Mouse (Mus musculus) brain, adult 10 weeks (tissue): ENCODE measurements around the gene Col28a1. TPM values are rescaled to one million over a fixed set of nuclear protein-coding genes. Genes with fewer than 3 reads are reported as not detected.

Experiments
- polyA plus RNA-seq: library from polyadenylated mRNA; stranded (reverse); fragments of 350-450 nt; fragmentation: Illumina TruSeq; extraction: RNeasy Lipid Tissue Mini Kit (QIAGEN cat#74804); gene quantifications from one replicate; pipeline ENCODE4 v1.2.3, GENCODE M21; 2015; ENCODE audit warnings: low read depth, low replicate concordance

The Col28a1 gene
- polyA plus RNA-seq = 0.36 TPM

DNA sequence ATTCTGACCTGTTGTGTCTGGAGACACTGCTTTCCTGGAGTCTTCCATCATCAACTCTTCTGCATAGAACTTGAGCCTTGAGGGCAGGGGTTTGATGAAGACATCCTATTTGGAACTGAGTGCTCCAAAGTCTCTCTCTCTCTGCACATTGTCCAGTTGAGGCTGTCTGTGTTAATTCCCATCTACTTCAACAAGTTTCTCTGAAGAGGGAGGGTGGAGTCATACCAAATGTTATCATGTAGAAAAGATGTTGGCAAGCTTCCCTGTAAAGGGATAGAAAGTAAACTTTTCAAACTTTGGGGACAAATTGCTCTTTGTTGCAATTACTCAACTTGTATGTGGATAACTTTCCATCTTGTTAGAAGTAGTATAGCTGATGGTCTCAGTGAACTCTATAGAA is at the start of gene Col28a1:
Gene Col28a1 (minus strand): TSS at position 101 of the 400 bp plus-strand sequence.

DNA sequence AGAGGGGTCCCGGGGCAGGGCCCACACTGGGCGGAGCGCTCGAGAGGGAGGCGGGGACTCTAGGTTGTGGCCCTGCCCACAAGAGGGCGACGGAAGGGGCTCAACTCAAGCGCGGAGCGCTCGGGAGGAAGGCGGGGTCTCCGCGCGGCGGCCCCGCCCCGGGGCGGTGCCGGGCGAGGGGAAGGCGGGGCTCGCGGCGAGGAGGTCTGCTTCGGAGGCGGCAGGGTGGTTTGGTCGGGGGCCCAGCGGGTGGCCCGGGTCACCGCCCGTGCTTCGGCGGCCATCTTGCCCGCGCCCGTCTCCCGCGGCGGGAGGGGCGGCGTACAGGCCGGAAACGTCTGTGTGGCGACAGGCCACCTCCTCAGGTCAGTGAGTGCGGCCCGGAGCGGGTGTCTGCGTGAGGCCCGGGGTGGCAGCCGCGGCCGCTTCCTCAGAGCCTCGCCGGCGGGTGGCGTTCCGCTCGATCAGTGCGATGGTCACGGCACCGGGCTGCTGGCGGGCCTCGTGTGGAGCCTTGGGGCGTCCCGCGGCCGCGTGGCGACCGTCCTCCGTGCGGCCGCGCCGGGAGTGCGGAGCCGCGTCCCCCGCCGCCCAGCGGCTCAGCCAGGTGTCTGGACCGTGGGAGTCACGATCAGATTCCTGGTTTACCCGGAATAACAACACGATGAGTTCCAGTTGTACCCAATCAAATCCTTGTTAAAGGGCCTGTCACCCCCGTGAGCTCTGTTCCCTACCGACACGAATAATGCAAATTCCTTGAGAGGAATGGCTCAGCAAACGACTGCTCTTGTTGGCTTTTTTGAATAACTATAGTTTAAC is 16.8 kb upstream of the Col28a1 start, which contains the start of gene Mios:
Gene Mios (plus strand): TSS at position 176 of the 819 bp plus-strand sequence.

Other genes starting within 250 kb of the Col28a1 start
- 14.1 TPM for gene Mios, start 16.6 kb upstream of the Col28a1 start, polyA plus RNA-seq
- 23.5 TPM for gene Rpa3, start 66.6 kb upstream of the Col28a1 start, polyA plus RNA-seq
- 68.3 TPM for gene Umad1, start 66.7 kb upstream of the Col28a1 start, polyA plus RNA-seq
- 16.9 TPM for gene Gm45062, start 66.8 kb upstream of the Col28a1 start, polyA plus RNA-seq